Mouse (Mus musculus) limb, embryonic 11.5 days (tissue): ENCODE measurements around the gene Tank. TPM values are rescaled to one million over a fixed set of nuclear protein-coding genes. Genes with fewer than 3 reads are reported as not detected.
A peak's percentile ranks its signal among the peaks of the same experiment; 100 is the strongest.

Experiments
- ATAC-seq: fragments of 200-750 bp; cut with Nextera tagmentation; 2 replicates; pipeline ENCODE4 v1.8.0; 2017; ENCODE audit warnings: low read depth; ENCODE audit not compliant: insufficient number of reproducible peaks, low FRiP score, low TSS enrichment
- DNase-seq: peaks from one replicate; pipeline ENCODE4 v3.0.0-alpha.2; 2015; ENCODE audit warnings: low spot score
- H3K27ac ChIP-seq: fragments of 300-500 bp; sonication (generic); replicated peaks from 2 replicates; pipeline ENCODE4 v1.5.1; 2014; ENCODE audit warnings: low read depth, mild to moderate bottlenecking, low read length
- H3K27me3 ChIP-seq: fragments of 300-500 bp; sonication (generic); 2 replicates; pipeline ENCODE4 v1.6.1; 2014; ENCODE audit warnings: mild to moderate bottlenecking, low read length, mixed read lengths; ENCODE audit not compliant: control insufficient read depth, insufficient read depth
- H3K36me3 ChIP-seq: fragments of 300-500 bp; sonication (generic); 2 replicates; pipeline ENCODE4 v1.6.1; 2014; ENCODE audit warnings: mild to moderate bottlenecking, low read length, moderate library complexity, mixed read lengths; ENCODE audit not compliant: control insufficient read depth, insufficient read depth
- H3K4me1 ChIP-seq: fragments of 300-500 bp; sonication (generic); 2 replicates; pipeline ENCODE4 v1.6.1; 2014; ENCODE audit warnings: low read length, mixed read lengths; ENCODE audit not compliant: control insufficient read depth, insufficient read depth
- H3K4me2 ChIP-seq: fragments of 300-500 bp; sonication (generic); 2 replicates; pipeline ENCODE4 v1.6.1; 2014; ENCODE audit warnings: low read depth, mild to moderate bottlenecking, moderate library complexity; ENCODE audit not compliant: severe bottlenecking
- H3K4me3 ChIP-seq: fragments of 300-500 bp; sonication (generic); 2 replicates; pipeline ENCODE4 v1.5.1; 2014; ENCODE audit warnings: low read depth, low read length
- H3K9ac ChIP-seq: fragments of 300-500 bp; sonication (generic); 2 replicates; pipeline ENCODE4 v1.6.1; 2014; ENCODE audit warnings: mild to moderate bottlenecking, low read length
- H3K9me3 ChIP-seq: fragments of 300-500 bp; sonication (generic); 2 replicates; pipeline ENCODE4 v1.6.1; 2016; ENCODE audit warnings: low read length; ENCODE audit not compliant: control insufficient read depth
- WGBS: fragments of 180-500 bp; shearing (Covaris S2); extraction: QIAGEN DNeasy Blood & Tissue Kit; methylation state at CpG from one replicate; pipeline ENCODE4 v1.1.7; 2014; 5-methylcytosine and 5-hydroxymethylcytosine counted together
- polyA plus RNA-seq: library from polyadenylated mRNA; unstranded; fragments of >200 nt; fragmentation: Nextera tagmentation; extraction: Ambion mirVana; gene quantifications from 2 replicates; pipeline ENCODE4 v1.2.1, GENCODE M21; 2014

The Tank gene
- polyA plus RNA-seq, 1 experiment from 2014 or later = 29.7 TPM

DNA sequence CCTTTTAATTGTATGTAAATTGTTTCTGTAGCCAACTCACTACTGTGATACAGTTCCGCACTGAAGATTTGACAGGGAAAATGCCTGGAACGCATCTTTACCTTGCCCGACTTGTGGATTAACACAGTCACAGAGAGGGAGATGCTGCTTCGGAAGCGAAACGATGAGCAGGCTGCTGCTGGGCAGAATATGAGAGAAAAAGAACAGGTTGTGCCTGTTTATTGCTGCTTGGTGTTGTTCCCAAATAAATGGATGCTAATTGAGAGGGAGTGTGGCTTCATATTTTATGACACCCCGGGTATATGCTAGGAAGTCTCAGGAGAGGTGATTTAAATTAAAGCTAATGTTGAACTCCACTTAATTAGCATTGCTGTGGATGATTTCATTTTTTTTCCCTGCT, 23.0 kb upstream of the Tank start:
- Histone ChIP-seq H3K9ac (no peak overlapping the region), H3K4me3 (no peak overlapping the region), H3K4me1 (no peaks in the 10 kb centered on the region), H3K27ac (no peak overlapping the region), H3K27me3 (no peaks in the 10 kb centered on the region), H3K9me3 (no peaks in the 10 kb centered on the region), H3K36me3 (no peaks in the 10 kb centered on the region), H3K4me2 (no peak overlapping the region)
- 71% methylated on average over 7 of the region's 7 CpGs for WGBS
- DNase-seq (no peak), ATAC-seq (no peak)

- Histone ChIP-seq H3K9me3 (no peaks in the 10 kb centered on the region), H3K4me1 (no peaks in the 10 kb centered on the region), H3K4me3 (no peak overlapping the region), H3K4me2 (no peak overlapping the region), H3K27ac (no peak overlapping the region), H3K27me3 (no peaks in the 10 kb centered on the region), H3K9ac (no peak overlapping the region), H3K36me3 (no peaks in the 10 kb centered on the region)
- WGBS = 57% methylated on average over 2 of the region's 2 CpGs
- ATAC-seq (no peak), DNase-seq (no peak)
Measured at GRCm38 (mm10) chr2:61555825-61556224, 22.6 kb upstream of the Tank start.

- ATAC-seq (no peak), DNase-seq (no peak)
- Histone ChIP-seq H3K4me3 (no peak overlapping the region), H3K4me2 (no peak overlapping the region), H3K27me3 (no peaks in the 10 kb centered on the region), H3K27ac (no peak overlapping the region), H3K9ac (no peak overlapping the region), H3K9me3 (no peaks in the 10 kb centered on the region), H3K4me1 (no peaks in the 10 kb centered on the region), H3K36me3 (no peaks in the 10 kb centered on the region)
- WGBS = 80% methylated on average over 3 of the region's 3 CpGs
Measured at GRCm38 (mm10) chr2:61556639-61557038, 21.7 kb upstream of the Tank start.

DNA sequence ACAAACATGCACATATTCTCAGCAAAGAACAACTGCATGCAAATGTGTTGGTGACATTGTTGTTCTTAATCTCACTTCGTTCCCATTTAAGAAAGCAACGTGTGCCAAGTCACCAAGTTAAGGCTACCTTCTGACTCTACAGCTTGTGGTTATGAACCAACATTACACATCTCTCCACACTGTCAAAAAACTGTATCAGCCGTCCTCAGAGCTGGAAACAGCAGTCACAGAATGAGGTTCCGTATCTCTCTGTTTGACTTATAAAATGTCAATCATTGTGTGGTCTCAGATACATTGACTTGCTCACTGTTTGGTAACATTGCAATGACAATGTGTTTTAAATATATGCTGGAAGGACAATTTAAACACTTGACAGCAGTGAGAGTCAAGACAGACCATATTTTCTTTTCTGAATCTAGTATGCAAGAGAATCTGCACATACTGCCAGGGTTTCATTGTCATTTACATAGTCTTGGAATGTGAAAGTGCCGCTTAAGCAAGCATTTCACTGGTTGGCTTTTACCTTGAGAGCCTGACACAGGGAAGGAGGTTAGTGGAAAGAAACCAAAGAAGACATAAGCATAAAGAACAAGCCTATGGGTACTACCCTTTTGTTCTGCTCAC, 20.4 kb upstream of the Tank start:
- H3K9ac ChIP-seq = no peak overlapping the region
- no peak overlapping the region for H3K4me2 ChIP-seq
- H3K4me1 ChIP-seq = no peaks in the 10 kb centered on the region
- DNase-seq = no peak
- H3K9me3 ChIP-seq = no peaks in the 10 kb centered on the region
- no peak for ATAC-seq
- H3K27me3 ChIP-seq = no peaks in the 10 kb centered on the region
- WGBS = 90% methylated on average over 5 of the region's 5 CpGs
- no peaks in the 10 kb centered on the region for H3K36me3 ChIP-seq
- H3K4me3 ChIP-seq = no peak overlapping the region
- no peak overlapping the region for H3K27ac ChIP-seq

GRCm38 (mm10) chr2:61561058-61561457, 17.3 kb upstream of the Tank start:
- Histone ChIP-seq H3K9ac (no peak overlapping the region), H3K9me3 (no peaks in the 10 kb centered on the region), H3K4me3 (no peak overlapping the region), H3K27ac (no peak overlapping the region), H3K36me3 (no peaks in the 10 kb centered on the region), H3K4me2 (no peak overlapping the region), H3K4me1 (no peaks in the 10 kb centered on the region), H3K27me3 (no peaks in the 10 kb centered on the region)
- ATAC-seq (no peak), DNase-seq (no peak)
- WGBS = 4% methylated on average over 1 of the region's 1 CpGs

- no peak overlapping the region for H3K4me3 ChIP-seq
- H3K27me3 ChIP-seq = no peaks in the 10 kb centered on the region
- 89% methylated on average over 6 of the region's 6 CpGs for WGBS
- H3K9ac ChIP-seq = no peak overlapping the region
- ATAC-seq = no peak
- H3K27ac ChIP-seq = no peak overlapping the region
- H3K9me3 ChIP-seq = no peaks in the 10 kb centered on the region
- DNase-seq = no peak
- H3K36me3 ChIP-seq = no peaks in the 10 kb centered on the region
- 0 out of 2 replicates have a peak, but pooled peaks cover 2% of the 10 kb centered on the region for H3K4me1 ChIP-seq
- H3K4me2 ChIP-seq = no peak overlapping the region
Measured at GRCm38 (mm10) chr2:61563202-61563601, 15.2 kb upstream of the Tank start.

DNA sequence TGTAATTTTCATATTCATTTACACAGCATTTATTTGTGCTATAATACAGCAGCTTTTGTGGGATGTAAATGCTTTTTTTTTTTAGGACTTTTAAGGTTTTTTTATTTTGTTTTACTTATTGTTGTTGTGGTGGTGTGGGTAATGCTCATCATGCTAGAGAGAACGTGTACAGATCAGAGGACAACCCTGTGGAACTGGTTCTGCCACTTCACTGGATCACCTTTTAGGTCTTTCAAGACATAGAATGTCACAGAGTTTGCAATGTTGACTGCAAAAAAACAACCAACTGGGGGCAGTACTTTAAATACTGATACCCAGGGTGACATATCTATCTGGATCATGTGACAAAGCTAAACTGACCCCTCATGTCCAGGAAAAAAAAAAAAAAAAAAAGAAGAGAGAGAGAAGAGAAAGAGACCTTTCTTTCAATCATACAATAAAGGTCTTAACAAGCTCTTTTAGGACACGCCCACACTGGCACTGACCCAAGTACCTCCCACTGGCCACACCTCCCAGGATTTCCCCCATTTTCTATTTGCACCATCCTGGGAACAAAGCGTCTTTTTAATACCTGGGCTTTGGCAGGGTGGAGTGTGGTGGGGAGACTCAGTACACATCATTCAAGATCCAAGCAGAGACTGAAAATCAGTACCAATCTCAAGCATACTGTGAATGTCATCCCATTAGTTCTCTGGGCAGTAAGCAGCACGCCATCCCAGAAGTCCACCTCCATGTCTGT, 11.2 kb upstream of the Tank start:
- no peak for ATAC-seq

DNA sequence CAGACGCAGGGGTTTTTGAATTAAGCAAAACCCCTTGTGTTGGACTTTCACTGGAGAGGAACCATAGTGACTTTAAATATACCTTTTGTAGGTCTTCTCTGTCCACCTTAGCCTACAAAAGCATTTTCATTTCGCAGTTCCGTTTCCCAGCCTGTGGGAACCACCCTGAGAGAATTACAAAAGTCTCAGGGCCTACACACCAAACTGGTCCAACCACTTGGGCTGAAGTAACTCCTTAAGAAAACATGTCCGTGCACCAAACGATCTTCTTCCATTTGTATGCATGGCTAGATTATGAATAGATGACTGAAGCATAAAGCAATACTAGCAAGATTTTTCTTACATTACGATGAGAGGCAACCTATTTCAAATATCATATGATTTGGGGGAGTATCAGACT, 9.2 kb upstream of the Tank start:
- DNase-seq (no peak), ATAC-seq (no peak)
- Histone ChIP-seq H3K4me2 (no peak overlapping the region), H3K4me1 (0 out of 2 replicates have a peak, but pooled peaks cover 2% of the 10 kb centered on the region), H3K4me3 (no peak overlapping the region), H3K27ac (no peak overlapping the region), H3K9me3 (no peaks in the 10 kb centered on the region), H3K27me3 (no peaks in the 10 kb centered on the region), H3K9ac (no peak overlapping the region), H3K36me3 (no peaks in the 10 kb centered on the region)
- whole genome bisulfite sequencing = 94% methylated on average over 6 of the region's 6 CpGs

More for the DNA sequence above, 11.2 kb upstream of the Tank start:
- no peak overlapping the region for H3K4me2 ChIP-seq
- H3K27me3 ChIP-seq = no peaks in the 10 kb centered on the region
- H3K9me3 ChIP-seq = no peaks in the 10 kb centered on the region
- WGBS = 79% methylated on average over 4 of the region's 4 CpGs
- peak; percentile 44 for DNase-seq
- H3K27ac ChIP-seq = no peak overlapping the region
- 0 out of 2 replicates have a peak, but pooled peaks cover 2% of the 10 kb centered on the region for H3K4me1 ChIP-seq
- no peaks in the 10 kb centered on the region for H3K36me3 ChIP-seq
- no peak overlapping the region for H3K9ac ChIP-seq
- H3K4me3 ChIP-seq = no peak overlapping the region
